Mouse (Mus musculus): Measurements from ENCODE around the gene Rxrb.

Gene Rxrb

GRCm38 (mm10) chr17:34025756-34026151, 5.9 kb upstream of the Rxrb start:
- peak; percentile 69 for DNase-seq

GRCm38 (mm10) chr17:34026221-34026620, 5.4 kb upstream of the Rxrb start:
- DNase-seq, result no peak

GRCm38 (mm10) chr17:34026917-34027655, 4.5 kb upstream of the Rxrb start:
- peak; percentile 73 for DNase-seq

GRCm38 (mm10) chr17:34027656-34028223, 3.9 kb upstream of the Rxrb start, which contains the start of gene H2-Ke6:
Gene H2-Ke6, minus strand, starts transcription at chr17:34028060.
- peak; percentile 93 for DNase-seq

GRCm38 (mm10) chr17:34028501-34029149, 3.0 kb upstream of the Rxrb start:
- DNase-seq, result peak; percentile 68

GRCm38 (mm10) chr17:34029150-34029889, 2.3 kb upstream of the Rxrb start:
- DNase-seq, result peak; percentile 56

- DNase-seq, result peak; percentile 45
These were observed 1.6 kb upstream of the Rxrb start for GRCm38 (mm10) chr17:34029890-34030595.

GRCm38 (mm10) chr17:34030861-34031326, 718 bp upstream of the Rxrb start:
- peak; percentile 80 for DNase-seq

- DNase-seq, result no peak
These were observed 591 bp downstream of the Rxrb start for GRCm38 (mm10) chr17:34032174-34032632.

GRCm38 (mm10) chr17:34032806-34033205, 1.2 kb downstream of the Rxrb start:
- DNase-seq, result peak; percentile 71

GRCm38 (mm10) chr17:34033441-34033840, 1.8 kb downstream of the Rxrb start:
- peak; percentile 62 for DNase-seq

- DNase-seq, result peak; percentile 76
These were observed 2.5 kb downstream of the Rxrb start for GRCm38 (mm10) chr17:34034064-34034463.

GRCm38 (mm10) chr17:34035517-34035916, 3.9 kb downstream of the Rxrb start:
- DNase-seq, result peak; percentile 12

GRCm38 (mm10) chr17:34036647-34037046, 5.0 kb downstream of the Rxrb start:
- peak; percentile 47 for DNase-seq

GRCm38 (mm10) chr17:34037241-34037640, 5.6 kb downstream of the Rxrb start:
- DNase-seq, result peak; percentile 32

GRCm38 (mm10) chr17:34038440-34038839, 6.8 kb downstream of the Rxrb start:
- peak; percentile 64 for DNase-seq

- peak; percentile 40 for DNase-seq
These were observed 7.4 kb downstream of the Rxrb start, which contains the start of gene Col11a2 for GRCm38 (mm10) chr17:34038878-34039561. Gene Col11a2, plus strand, starts transcription at chr17:34039437.

GRCm38 (mm10) chr17:34039562-34040450, 8.2 kb downstream of the Rxrb start:
- DNase-seq, result peak; percentile 38

GRCm38 (mm10) chr17:34045941-34046340, 14.3 kb downstream of the Rxrb start:
- DNase-seq, result no peak

- no peak for DNase-seq
These were observed 15.9 kb downstream of the Rxrb start for GRCm38 (mm10) chr17:34047404-34048050.
